Mouse (Mus musculus) ovary, postnatal 36 days (tissue): ENCODE measurements around the gene Polr2h.
A peak's percentile ranks its signal among the peaks of the same experiment; 100 is the strongest.
"Not testable (repeated sequence)": the region's sequence is repeated elsewhere in the genome, so short reads cannot be mapped to it uniquely, and the experiment has no call there.

ENCODE experiments used
- DNase-seq: peaks from one replicate; pipeline ENCODE4 v3.0.0; 2022; ENCODE audit warnings: low spot score, mixed read lengths

Gene Polr2h

GRCm38 (mm10) chr16:20717181-20717977, at the start of gene Polr2h, which contains the start of gene Clcn2:
TSS of gene Polr2h (plus strand) at chr16:20717665.
TSS of gene Clcn2 (minus strand) at chr16:20717746.
- peak; percentile 96 for DNase-seq

GRCm38 (mm10) chr16:20668013-20668412, 49.5 kb upstream of the Polr2h start, which contains the start of gene Eif4g1:
TSS of gene Eif4g1 (plus strand) at chr16:20668313.
- not testable (repeated sequence) for DNase-seq

- no peak for DNase-seq
Measured at GRCm38 (mm10) chr16:20670291-20670690, 47.2 kb upstream of the Polr2h start.

- no peak for DNase-seq
Measured at GRCm38 (mm10) chr16:20671886-20672285, 45.6 kb upstream of the Polr2h start.

- peak; percentile 97 for DNase-seq
Measured at GRCm38 (mm10) chr16:20672500-20672902, 45.0 kb upstream of the Polr2h start.

GRCm38 (mm10) chr16:20672965-20673705, 44.3 kb upstream of the Polr2h start:
- DNase-seq: peak; percentile 66

- DNase-seq: peak; percentile 41
Measured at GRCm38 (mm10) chr16:20673706-20674303, 43.7 kb upstream of the Polr2h start.

GRCm38 (mm10) chr16:20675213-20675612, 42.3 kb upstream of the Polr2h start:
- DNase-seq: no peak

GRCm38 (mm10) chr16:20676702-20677101, 40.8 kb upstream of the Polr2h start:
- DNase-seq: no peak

- DNase-seq: no peak
Measured at GRCm38 (mm10) chr16:20677380-20677779, 40.1 kb upstream of the Polr2h start.

- DNase-seq: peak; percentile 86
Measured at GRCm38 (mm10) chr16:20677974-20678675, 39.3 kb upstream of the Polr2h start.

GRCm38 (mm10) chr16:20690774-20691173, 26.7 kb upstream of the Polr2h start:
- DNase-seq: no peak

GRCm38 (mm10) chr16:20691617-20692016, 25.8 kb upstream of the Polr2h start:
- no peak for DNase-seq

GRCm38 (mm10) chr16:20692241-20692965, 25.1 kb upstream of the Polr2h start:
- no peak for DNase-seq

- peak; percentile 86 for DNase-seq
Measured at GRCm38 (mm10) chr16:20693111-20693701, 24.3 kb upstream of the Polr2h start, which contains the start of gene Fam131a. TSS of gene Fam131a (plus strand) at chr16:20693241.

GRCm38 (mm10) chr16:20694781-20695180, 22.7 kb upstream of the Polr2h start:
- no peak for DNase-seq

- peak; percentile 83 for DNase-seq
Measured at GRCm38 (mm10) chr16:20695622-20696323, 21.7 kb upstream of the Polr2h start.

- no peak for DNase-seq
Measured at GRCm38 (mm10) chr16:20699266-20699665, 18.2 kb upstream of the Polr2h start.

GRCm38 (mm10) chr16:20700036-20700435, 17.4 kb upstream of the Polr2h start:
- DNase-seq: no peak

- no peak for DNase-seq
Measured at GRCm38 (mm10) chr16:20701316-20701715, 16.1 kb upstream of the Polr2h start.
